In genomic region chr8:77477684-77478083, GRCm38 (mm10) we compare ENCODE assay signal across 16 mouse cellular contexts. TPM values are rescaled to one million over a fixed set of nuclear protein-coding genes. Genes with fewer than 3 reads are reported as not detected.
DNase-seq lines count a peak whose midpoint lies in the region; ATAC-seq and TF ChIP-seq lines count a peak whose summit lies in the region.
"Had no signal": no experiment of that assay in that cellular context is flagged by ENCODE, and none has a peak within 500 bp of the region (broad histone marks: within the 10 kb centered on the region; RNA-seq: fewer than 3 reads in every experiment).

No protein-coding gene starts in this region.

- no peak for TF ChIP-seq POLR2A in liver, adult 2 months (IDR thresholded peaks at IDR 0.05; ENCODE audit: extremely low read depth, insufficient read depth, low read length)

- no peak overlapping the region for H3K9ac ChIP-seq in liver, adult 2 months (ENCODE audit: low read depth, low read length)
- H3K9ac ChIP-seq in liver, embryonic 12.5 days: no peak overlapping the region
- H3K9ac ChIP-seq: forebrain, embryonic 15.5 days; hindbrain, embryonic 13.5 days; midbrain, embryonic 15.5 days had no signal

- H3K36me3 ChIP-seq in liver, adult 2 months (ENCODE audit: control insufficient read depth, insufficient read depth, low read length): no peaks in the 10 kb centered on the region
- no peaks in the 10 kb centered on the region for H3K36me3 ChIP-seq in liver, embryonic 12.5 days
- H3K36me3 ChIP-seq: forebrain, embryonic 15.5 days; hindbrain, embryonic 13.5 days; limb, embryonic 10.5 days; midbrain, embryonic 15.5 days had no signal

- no peak for TF ChIP-seq CTCF in gastrocnemius, adult 2 months (IDR thresholded peaks at IDR 0.05)
- no peak for TF ChIP-seq CTCF in liver, adult 2 months (IDR thresholded peaks at IDR 0.05; ENCODE audit: low read depth, low read length)

- H3K79me2 ChIP-seq in liver, adult 2 months (ENCODE audit: control insufficient read depth, insufficient read depth, low read length): no peaks in the 10 kb centered on the region

- no peak for ATAC-seq in liver, embryonic 12.5 days
- ATAC-seq: forebrain, embryonic 15.5 days; midbrain, embryonic 15.5 days had no signal

- 71% methylated on average over 12 of the region's 12 CpGs for WGBS in liver, adult 2 months
- 48% methylated on average over 12 of the region's 12 CpGs for WGBS in liver, embryonic 12.5 days (ENCODE audit: insufficient replicate concordance)

- intact Hi-C loops in gastrocnemius, adult 2 months (cut with DNase I): no loop called here
- intact Hi-C loops in gastrocnemius, postnatal 36 days (cut with DNase I): no loop called here

- H3K4me3 ChIP-seq in gastrocnemius, adult 2 months: no peak overlapping the region
- H3K4me3 ChIP-seq in liver, adult 2 months (ENCODE audit: insufficient read depth, low read depth, low read length): no peak overlapping the region
- no peak overlapping the region for H3K4me3 ChIP-seq in liver, embryonic 12.5 days
- H3K4me3 ChIP-seq: forebrain, embryonic 15.5 days; hindbrain, embryonic 13.5 days; limb, embryonic 10.5 days; midbrain, embryonic 15.5 days had no signal

- no peak overlapping the region for H3K4me2 ChIP-seq in liver, embryonic 12.5 days
- H3K4me2 ChIP-seq: forebrain, embryonic 15.5 days; hindbrain, embryonic 13.5 days; midbrain, embryonic 15.5 days had no signal

- no peaks in the 10 kb centered on the region for H3K9me3 ChIP-seq in liver, embryonic 12.5 days (replicated peaks)
- H3K9me3 ChIP-seq: forebrain, embryonic 15.5 days; hindbrain, embryonic 13.5 days; limb, embryonic 10.5 days; midbrain, embryonic 15.5 days had no signal

- H3K27ac ChIP-seq in gastrocnemius, adult 2 months: peak overlapping the region; percentile 88
- H3K27ac ChIP-seq in liver, adult 2 months (replicated peaks; ENCODE audit: insufficient read depth, low read depth, low read length): no peak overlapping the region; the same call in 1 of the 2 replicates
- 0 out of 2 replicates have a peak overlapping the region, but pooled peaks have one; percentile 75 for H3K27ac ChIP-seq in liver, embryonic 12.5 days
- H3K27ac ChIP-seq: forebrain, embryonic 15.5 days; hindbrain, embryonic 13.5 days; limb, embryonic 10.5 days; midbrain, embryonic 15.5 days had no signal

- H3K4me1 ChIP-seq in liver, adult 2 months (ENCODE audit: control insufficient read depth, insufficient read depth, low read length): peaks cover 2% of the 10 kb centered on the region; the same call in 1 of the 2 replicates
- peaks cover 63% of the 10 kb centered on the region for H3K4me1 ChIP-seq in liver, embryonic 12.5 days
- H3K4me1 ChIP-seq: forebrain, embryonic 15.5 days; hindbrain, embryonic 13.5 days; midbrain, embryonic 15.5 days had no signal

- peak; percentile 47 for DNase-seq in gastrocnemius, adult 2 months
- no peak for DNase-seq in gastrocnemius, postnatal 36 days
- peak; percentile 42 for DNase-seq in liver, adult 2 months (ENCODE audit: extremely low read depth, low read depth, low spot score)
- no peak for DNase-seq in liver
- DNase-seq in adrenal gland, postnatal 14 days: peak; percentile 62
- DNase-seq in Muller cell, postnatal 12 days (ENCODE audit: inconsistent ontology term): no peak
- DNase-seq: cerebellum, adult 8-10 months; gastrocnemius, postnatal 14 days; kidney, adult 8-10 months; lung, postnatal 14 days; right cerebral cortex, postnatal 4 days had no signal

- no peaks in the 10 kb centered on the region for H3K27me3 ChIP-seq in liver, adult 2 months (ENCODE audit: control insufficient read depth, insufficient read depth, low read length)
- H3K27me3 ChIP-seq in liver, embryonic 12.5 days (replicated peaks): no peaks in the 10 kb centered on the region
- H3K27me3 ChIP-seq: forebrain, embryonic 15.5 days; hindbrain, embryonic 13.5 days; midbrain, embryonic 15.5 days had no signal

RNA-seq across cellular contexts. Expression of gene Arhgap10, which starts 40.1 kb away (rescaled TPM):
- 10 to 100 TPM; 54.4 to 55.9 TPM for total RNA-seq in gastrocnemius, adult 2 months (2021)
- total RNA-seq in gastrocnemius, postnatal 36 days (2021): 10 to 100 TPM; 48.3 to 52.2 TPM
- total RNA-seq in liver, adult 2 months (2014; rRNA removed): 1.8 and 2.3 TPM in 2 replicates
- 0.42 and 0.88 TPM in 2 replicates for polyA plus RNA-seq in liver, adult 2 months (2012; rRNA removed)
- total RNA-seq in adrenal gland, postnatal 14 days (2021): 20.6 and 22.9 TPM in 2 replicates
- 13.5 and 13.8 TPM in 2 replicates for polyA plus RNA-seq in liver, embryonic 12.5 days (2016; fragmentation: Nextera tagmentation; extraction: Ambion mirVana)

Comparison
In these comparisons a context has a peak if more than half of its experiments do, and no peak if none do; other contexts are left out.
1. DNase-seq: peak in gastrocnemius, adult 2 months (single experiment), liver, adult 2 months (single experiment) and adrenal gland, postnatal 14 days (single experiment); none in gastrocnemius, postnatal 36 days (0 of 2), liver (single experiment) and Muller cell, postnatal 12 days (single experiment).